Mouse (Mus musculus): ENCODE measurements around the gene Olfr1358.

Olfr1358 gene

GRCm38 (mm10) chr10:78569686-78570085 lies 52.5 kb downstream of the Olfr1358 start:
- no peak for DNase-seq (ENCODE audit: low read depth, low spot score)
